Mouse (Mus musculus): ENCODE measurements around the gene Mgst1.

- TF ChIP-seq CTCF (IDR thresholded peaks at IDR 0.05; ENCODE audit: low read depth) (peak; percentile 72), EP300 (IDR thresholded peaks at IDR 0.05; ENCODE audit: low read depth) (no peak)
These were observed 23.8 kb downstream of the Mgst1 start for GRCm38 (mm10) chr6:138163920-138164319.
